ENCODE assay signal across 15 mouse cellular contexts in the genomic region with DNA sequence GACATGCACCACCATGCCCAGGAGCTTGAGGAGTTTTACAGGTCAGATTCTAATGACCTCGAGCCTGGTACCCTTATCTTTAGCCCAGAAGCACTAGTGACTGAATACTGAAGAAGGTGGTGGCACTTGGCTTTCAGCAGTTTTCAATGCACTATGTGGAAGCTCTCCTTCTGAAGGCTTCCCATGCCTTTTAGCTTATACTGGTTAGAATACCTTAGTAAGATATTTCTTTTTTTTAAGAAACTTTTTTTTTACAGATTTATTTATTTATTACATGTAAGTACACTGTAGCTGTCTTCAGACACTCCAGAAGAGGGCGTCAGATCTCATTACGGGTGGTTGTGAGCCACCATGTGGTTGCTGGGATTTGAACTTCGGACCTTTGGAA. TPM values are rescaled to one million over a fixed set of nuclear protein-coding genes. Genes with fewer than 3 reads are reported as not detected.
"Had no signal": no experiment of that assay in that cellular context is flagged by ENCODE, and none has a peak within 500 bp of the region (broad histone marks: within the 10 kb centered on the region; RNA-seq: fewer than 3 reads in every experiment).

No protein-coding gene starts in this region.

RNA-seq across cellular contexts. Expression of a gene that starts 19.1 kb away (rescaled TPM):
- total RNA-seq: heart, adult 2 months; hematopoietic stem cell, adult 5-6 weeks; left cerebral cortex, postnatal 4 days had no signal
- polyA plus RNA-seq: gonadal fat pad, adult 2 months; heart, embryonic 11.5 days; heart, embryonic 13.5 days; hindbrain, embryonic 11.5 days; hindbrain, embryonic 13.5 days; hindbrain, embryonic 15.5 days; hindbrain, postnatal 0 days; intestine, embryonic 14.5 days; intestine, embryonic 16.5 days; large intestine, adult 2 months; limb, embryonic 11.5 days; limb, embryonic 13.5 days had no signal
